Mouse (Mus musculus) mature B cell (primary cell): ENCODE results near the gene Snx15.

Source experiments
- in situ Hi-C: fragments of 300-500 bp; cut with MboI; formaldehyde crosslinking; loops from 2 replicates; pipeline ENCODE4 v1.14.3; 2019

Snx15 gene

GRCm38 (mm10) chr19:6121761-6122160 is 6.3 kb downstream of the Snx15 start:
- in situ Hi-C loops, result loop anchor here (10.0 kb wide), 1 partner anchor 157 kb away; the partner anchor contains the start of gene Pola2

DNA sequence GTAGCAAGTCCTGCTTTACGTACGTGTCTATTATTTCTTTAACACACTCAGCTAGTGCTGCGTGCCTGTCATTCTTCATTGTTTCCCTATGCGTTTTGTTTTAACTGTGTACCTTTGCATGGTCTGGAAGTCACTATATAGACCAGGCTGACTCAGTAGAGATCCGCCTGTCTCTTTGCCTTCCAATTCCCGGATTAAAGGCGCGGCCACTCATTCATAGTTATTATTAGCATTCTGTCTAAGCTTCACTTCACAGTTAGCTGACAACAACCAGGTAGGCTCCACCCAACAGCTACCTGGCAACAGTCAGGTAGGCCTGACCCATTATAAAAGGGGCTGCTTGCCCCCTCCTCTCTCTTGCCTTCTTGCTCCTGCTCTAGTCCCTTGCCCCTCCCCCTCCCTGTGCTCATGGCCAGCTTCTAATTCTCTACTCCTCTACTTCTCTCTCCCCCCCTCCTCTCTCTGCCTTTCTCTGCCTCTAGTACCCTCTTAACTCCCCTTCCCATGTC is 9.4 kb downstream of the Snx15 start:
- in situ Hi-C loops, result no loop called here

DNA sequence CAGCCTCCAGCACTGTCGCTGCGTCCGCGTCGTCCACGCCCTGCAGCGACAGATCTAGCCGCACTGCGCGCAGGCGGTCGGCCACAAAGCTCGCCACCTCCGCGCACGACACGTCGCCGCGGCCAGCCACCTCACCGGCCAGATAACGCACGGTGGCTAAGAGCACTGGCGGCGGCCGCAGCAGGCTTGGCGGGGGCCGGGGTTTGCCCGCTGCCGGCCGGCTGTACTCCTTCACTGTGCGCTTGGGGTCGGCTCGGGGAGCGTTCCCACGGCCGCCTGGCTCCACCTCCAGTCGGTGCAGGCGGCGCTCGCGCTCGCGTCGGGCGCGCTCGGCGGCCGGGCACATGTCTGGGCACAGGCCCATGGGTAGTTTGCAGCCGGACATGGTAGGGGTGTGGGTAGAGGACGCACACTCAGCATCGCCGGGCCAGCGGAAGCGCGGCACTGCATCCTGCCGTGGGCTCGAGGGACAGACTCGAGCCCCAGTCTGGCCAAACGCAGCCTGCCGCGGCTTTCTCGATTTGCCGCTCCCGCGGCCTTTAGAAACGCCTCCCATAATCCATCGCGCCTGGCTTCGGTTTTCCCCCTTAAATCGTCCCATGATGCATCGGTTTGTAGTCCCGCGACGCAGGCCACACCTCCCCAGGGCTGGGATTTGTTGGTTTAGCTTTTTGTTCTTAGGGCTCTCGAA is 10.0 kb downstream of the Snx15 start, which contains the start of gene Sac3d1:
Sac3d1 (minus strand) TSS at position 665 of the 691 bp plus-strand sequence.
- in situ Hi-C loops, result no loop called here

GRCm38 (mm10) chr19:6117346-6117985 is 10.6 kb downstream of the Snx15 start:
- in situ Hi-C loops, result no loop called here

DNA sequence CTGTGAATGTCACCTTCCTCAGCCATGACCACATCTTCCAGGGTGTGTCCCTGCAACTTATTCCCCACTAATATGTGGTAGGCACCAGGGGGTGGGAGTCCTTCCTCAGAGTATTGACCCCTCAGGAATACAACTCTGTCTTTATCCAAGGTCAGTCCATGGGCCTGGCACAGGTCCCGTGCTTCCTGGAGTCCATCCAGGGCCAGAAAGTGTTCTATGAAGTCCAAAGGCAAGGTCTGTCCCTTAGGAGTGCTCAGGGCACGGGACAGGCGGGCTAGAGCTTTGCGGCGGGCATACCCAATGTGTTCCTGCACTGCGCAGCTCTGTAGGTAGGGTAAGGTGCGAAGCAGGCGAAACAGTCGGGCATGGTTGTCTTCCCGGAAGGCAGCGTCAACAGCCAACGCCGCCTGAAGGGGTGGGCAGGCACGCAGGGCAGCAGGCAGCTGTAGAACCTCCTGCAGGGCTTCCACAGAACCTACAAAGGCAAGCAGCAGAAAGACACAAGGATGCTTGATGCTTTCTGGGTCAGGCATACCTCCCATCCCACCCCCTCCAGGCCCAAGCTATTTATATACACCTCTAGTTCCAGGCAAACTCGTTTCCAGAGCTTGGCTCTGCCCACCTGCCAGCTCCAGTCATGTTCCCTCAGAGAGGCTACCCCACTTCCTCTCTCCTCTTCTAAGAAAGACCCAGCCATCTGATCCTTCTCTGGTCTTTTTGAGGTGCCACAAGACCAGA is 11.8 kb downstream of the Snx15 start:
- in situ Hi-C loops, result no loop called here

- in situ Hi-C loops, result no loop called here
These were observed 15.0 kb downstream of the Snx15 start for GRCm38 (mm10) chr19:6113116-6113515.

DNA sequence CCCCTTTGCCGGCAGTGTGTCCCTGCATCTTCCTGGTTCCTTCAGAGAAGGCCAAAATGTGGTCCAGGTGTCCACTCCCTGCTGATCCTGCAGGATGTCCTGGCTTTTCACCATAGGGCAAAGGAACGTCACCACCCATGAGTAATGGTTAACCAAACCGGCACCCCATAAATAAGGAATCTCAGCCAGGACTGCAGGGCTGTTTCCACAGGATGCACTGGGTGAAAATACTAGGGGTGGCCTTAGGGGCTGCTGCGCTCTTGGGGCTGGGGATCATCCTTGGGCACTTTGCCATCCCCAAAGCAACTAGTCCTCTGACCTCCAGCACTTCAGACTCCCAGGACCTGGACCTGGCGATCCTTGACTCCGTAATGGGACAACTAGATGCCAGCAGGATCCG is 22.5 kb downstream of the Snx15 start, which contains the start of gene Naaladl1:
Naaladl1 (plus strand) TSS at position 197 of the 400 bp plus-strand sequence.
- in situ Hi-C loops, result no loop called here

DNA sequence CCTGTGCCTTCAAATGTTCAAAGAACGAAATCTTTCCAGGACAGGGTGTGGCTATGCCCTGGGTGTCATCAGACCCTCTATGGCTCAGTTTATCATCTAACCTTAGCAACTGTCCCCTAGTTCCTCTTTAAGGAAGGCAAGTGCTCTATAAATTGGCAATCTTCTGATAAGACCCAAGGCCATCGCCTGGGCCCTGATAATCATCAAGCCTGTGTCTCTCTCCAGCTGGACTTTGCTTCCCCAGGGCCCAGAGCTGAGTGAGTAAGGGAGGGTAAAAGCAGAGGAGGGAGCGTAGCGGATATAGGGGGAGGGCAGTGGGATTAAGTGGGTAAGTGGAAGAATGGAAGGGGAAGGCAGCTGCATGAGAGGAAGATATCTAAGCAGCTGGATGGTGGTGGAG is 23.6 kb downstream of the Snx15 start:
- in situ Hi-C loops, result no loop called here

GRCm38 (mm10) chr19:6102169-6102853 is 25.8 kb downstream of the Snx15 start:
- in situ Hi-C loops, result no loop called here

DNA sequence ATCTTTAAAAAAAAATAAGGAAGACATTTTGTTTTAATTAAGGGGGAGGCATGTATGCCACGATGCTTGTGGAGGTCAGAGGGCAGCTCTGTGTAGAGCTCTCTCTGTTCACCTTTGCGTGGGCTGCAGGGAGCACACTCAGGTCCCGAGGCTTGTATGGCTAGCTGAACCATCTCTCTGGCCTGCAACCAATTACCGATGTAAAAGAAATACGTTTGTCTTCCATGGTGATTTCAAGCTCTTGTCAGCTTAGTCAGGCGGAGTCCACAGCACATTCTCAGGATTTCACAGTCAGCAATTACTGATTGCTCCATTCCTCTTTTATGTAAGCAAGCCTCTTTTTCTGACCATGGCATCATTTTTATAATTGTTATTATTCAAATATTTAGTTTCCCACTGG is 26.9 kb downstream of the Snx15 start:
- in situ Hi-C loops, result no loop called here

- in situ Hi-C loops, result no loop called here
These were observed 30.3 kb downstream of the Snx15 start for GRCm38 (mm10) chr19:6097847-6098246.

GRCm38 (mm10) chr19:6094119-6094518 is 34.0 kb downstream of the Snx15 start, which contains the start of gene AC131692.1:
TSS of gene AC131692.1 (plus strand) at chr19:6094419.
- in situ Hi-C loops, result no loop called here

GRCm38 (mm10) chr19:6088841-6089240 is 39.3 kb downstream of the Snx15 start:
- in situ Hi-C loops, result no loop called here

DNA sequence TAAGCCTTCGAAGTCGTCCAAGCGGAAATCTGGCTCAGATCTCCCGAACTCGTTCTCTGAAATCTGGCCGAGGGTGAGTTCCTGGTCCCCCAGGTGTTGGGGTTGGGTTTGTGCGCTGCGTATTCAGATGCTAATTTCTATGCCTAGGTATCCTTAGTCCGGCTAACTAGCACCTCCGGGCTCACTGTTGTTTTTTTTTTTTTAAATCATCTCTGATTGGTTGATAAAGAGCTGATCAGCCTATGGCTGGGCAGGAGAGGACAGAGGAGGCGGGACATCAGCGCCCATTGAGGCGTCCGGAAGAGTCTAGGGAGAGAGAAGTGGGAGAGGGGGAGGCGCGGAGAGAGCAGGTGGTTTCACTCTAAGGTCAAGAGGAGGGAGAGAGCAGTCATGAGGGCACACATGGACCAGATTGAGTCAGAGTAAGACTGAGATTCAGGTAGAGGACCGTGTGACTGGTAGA is 42.7 kb downstream of the Snx15 start:
- in situ Hi-C loops, result no loop called here

- in situ Hi-C loops, result no loop called here
These were observed 43.4 kb downstream of the Snx15 start, which contains the start of the genes Zfpl1 and Cdca5 for GRCm38 (mm10) chr19:6084478-6085248. TSS of gene Zfpl1 (minus strand) at chr19:6084956. TSS of gene Cdca5 (plus strand) at chr19:6084983.

GRCm38 (mm10) chr19:6082156-6082555 is 45.9 kb downstream of the Snx15 start, which contains the start of gene Gm28374:
TSS of gene Gm28374 (minus strand) at chr19:6082256.
- in situ Hi-C loops, result no loop called here

DNA sequence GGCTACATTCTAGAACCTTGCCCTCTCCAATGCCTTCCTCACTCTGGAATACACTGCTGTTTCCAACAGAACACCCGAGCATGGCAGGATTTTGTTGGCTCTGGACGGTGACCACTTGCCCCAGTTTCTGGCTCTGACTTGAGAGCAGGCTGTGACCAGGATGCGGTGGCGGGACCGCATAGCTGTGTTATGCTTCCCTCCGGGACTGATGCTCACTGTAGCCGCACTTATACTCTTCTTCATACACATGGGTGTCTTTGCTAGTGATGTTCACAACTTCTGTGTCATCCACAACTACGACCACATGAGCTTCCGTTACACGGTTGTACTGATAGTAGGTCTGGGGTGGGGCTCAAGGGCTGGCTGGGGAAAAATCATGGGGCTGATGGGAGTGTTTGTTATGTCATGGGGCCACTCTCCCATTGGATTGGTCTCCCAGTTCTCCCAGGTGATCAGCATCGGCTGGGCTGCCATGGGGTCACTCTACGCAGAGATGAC is 48.1 kb downstream of the Snx15 start, which contains the start of gene Tmem262:
Tmem262 (plus strand) TSS at position 51 of the 498 bp plus-strand sequence.
- in situ Hi-C loops, result no loop called here

- in situ Hi-C loops, result no loop called here
These were observed 51.3 kb downstream of the Snx15 start, which contains the start of gene Vps51 for GRCm38 (mm10) chr19:6076564-6077393. TSS of gene Vps51 (minus strand) at chr19:6077231.

DNA sequence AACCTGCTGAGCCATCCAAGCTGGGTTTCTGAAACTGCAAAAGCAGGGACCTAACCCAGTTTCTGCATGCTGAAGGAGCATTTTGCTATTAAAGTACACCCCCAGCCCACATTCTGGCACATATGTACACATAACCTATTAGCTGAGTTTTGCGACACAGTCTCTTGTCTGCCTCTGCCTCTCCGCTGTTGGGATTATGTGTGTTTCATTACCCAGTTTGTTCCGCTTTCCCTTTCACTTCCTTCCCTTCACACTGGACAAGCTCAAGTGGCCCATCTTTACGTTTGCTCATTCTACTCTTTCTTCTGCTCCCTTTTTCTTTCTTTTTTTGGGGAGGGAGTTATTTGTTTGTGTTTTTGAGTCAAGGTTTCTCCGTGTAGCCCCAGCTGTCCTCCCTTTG is 54.2 kb downstream of the Snx15 start:
- in situ Hi-C loops, result no loop called here
